Mouse (Mus musculus) neutrophil, adult 59 days (primary cell): ENCODE results near the gene Ppp1r1c. TPM values are rescaled to one million over a fixed set of nuclear protein-coding genes. Genes with fewer than 3 reads are reported as not detected.

ENCODE experiments used
- total RNA-seq, 2 experiments: library from RNA; stranded (reverse); gene quantifications; 1 replicate in 1 of 2; 2 replicates in 1 of 2; pipeline ENCODE4 v1.2.4; 2023

Ppp1r1c gene
- total RNA-seq: not detected

GRCm38 (mm10) chr2:79707575-79707974 is at the start of gene Ppp1r1c:
Gene Ppp1r1c, plus strand, starts transcription at chr2:79707780.

Other genes with a start within 250 kb of the Ppp1r1c start
- 10 to 100 TPM; 39.7 to 43.1 TPM for gene Itprid2, start 72.4 kb upstream of the Ppp1r1c start, total RNA-seq